ENCODE assay signal across 15 mouse cellular contexts in the genomic region with DNA sequence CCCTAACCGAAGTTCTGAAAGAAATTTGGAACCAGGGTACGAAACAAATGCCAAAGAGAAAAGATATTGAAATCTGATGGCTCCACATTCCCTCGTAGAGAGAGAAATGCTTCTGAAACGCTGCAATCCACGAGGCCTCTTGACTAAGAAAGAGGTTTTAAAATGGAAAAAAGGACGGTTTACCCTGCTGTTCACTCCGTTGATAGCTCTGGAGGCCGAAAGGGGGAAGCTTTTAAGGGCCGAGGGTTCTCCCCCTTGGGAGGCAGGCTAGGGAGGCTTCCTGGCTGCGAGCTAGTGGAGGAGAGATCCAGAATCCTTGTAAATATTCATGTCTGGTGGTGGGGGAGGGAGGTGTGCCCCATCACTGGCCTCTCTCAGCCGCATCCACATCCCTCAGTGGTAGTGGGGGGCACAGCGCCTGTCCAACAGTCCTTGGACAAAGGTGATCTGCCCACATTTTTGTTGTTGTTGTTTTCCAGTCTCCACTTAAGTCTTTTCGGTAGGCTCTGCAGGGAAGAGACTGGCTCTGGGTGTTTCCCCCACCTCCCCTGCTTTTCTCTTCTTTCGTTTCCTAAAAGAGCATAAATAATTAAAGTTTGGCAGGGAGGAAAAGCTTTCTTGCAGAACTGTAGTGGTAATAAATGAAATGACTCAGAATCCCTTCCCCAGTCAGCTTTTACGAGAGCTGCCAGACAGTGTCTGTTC. TPM values are rescaled to one million over a fixed set of nuclear protein-coding genes. Genes with fewer than 3 reads are reported as not detected.
DNase-seq lines count a peak whose midpoint lies in the region; ATAC-seq lines count a peak whose summit lies in the region.
"Had no signal": no experiment of that assay in that cellular context is flagged by ENCODE, and none has a peak within 500 bp of the region (broad histone marks: within the 10 kb centered on the region; RNA-seq: fewer than 3 reads in every experiment).

A gene (plus strand): TSS at position 667 of the 705 bp plus-strand sequence.

- peaks cover 100% of the 10 kb centered on the region for H3K27me3 ChIP-seq in heart, embryonic 15.5 days
- peaks cover 100% of the 10 kb centered on the region for H3K27me3 ChIP-seq in midbrain, embryonic 10.5 days (ENCODE audit: low read depth, poor library complexity, severe bottlenecking)
- H3K27me3 ChIP-seq in midbrain, embryonic 14.5 days (ENCODE audit: control insufficient read depth, insufficient read depth, low read length) = peaks cover 99% of the 10 kb centered on the region
- H3K27me3 ChIP-seq in limb, embryonic 10.5 days (ENCODE audit: low read depth, poor library complexity, severe bottlenecking) = peaks cover 99% of the 10 kb centered on the region

- H3K27ac ChIP-seq in heart, embryonic 15.5 days = no peak within 1 kb of the TSS
- no peak within 1 kb of the TSS for H3K27ac ChIP-seq in midbrain, embryonic 10.5 days (replicated peaks)
- no peak within 1 kb of the TSS for H3K27ac ChIP-seq in midbrain, embryonic 14.5 days (replicated peaks; ENCODE audit: low read depth, low read length)
- H3K27ac ChIP-seq in limb, embryonic 10.5 days = peak within 1 kb of the TSS; percentile 99

- 2% methylated on average over 15 of the region's 15 CpGs for WGBS in heart, embryonic 15.5 days
- WGBS in midbrain, embryonic 10.5 days = 2% methylated on average over 15 of the region's 15 CpGs
- WGBS in midbrain, embryonic 14.5 days = 2% methylated on average over 15 of the region's 15 CpGs
- WGBS in limb, embryonic 10.5 days = 2% methylated on average over 15 of the region's 15 CpGs

- H3K9ac ChIP-seq in heart, embryonic 15.5 days = no peak within 1 kb of the TSS
- no peak within 1 kb of the TSS for H3K9ac ChIP-seq in midbrain, embryonic 14.5 days (replicated peaks; ENCODE audit: low read length)

- no peaks in the 10 kb centered on the region for H3K36me3 ChIP-seq in heart, embryonic 15.5 days
- H3K36me3 ChIP-seq in midbrain, embryonic 10.5 days = no peaks in the 10 kb centered on the region
- H3K36me3 ChIP-seq in midbrain, embryonic 14.5 days (ENCODE audit: control insufficient read depth, insufficient read depth, low read length) = no peaks in the 10 kb centered on the region
- H3K36me3 ChIP-seq in limb, embryonic 10.5 days = peaks cover 4% of the 10 kb centered on the region; the same call in 1 of the 2 replicates

- H3K4me3 ChIP-seq in heart, embryonic 15.5 days = peak within 1 kb of the TSS; percentile 11
- H3K4me3 ChIP-seq in midbrain, embryonic 10.5 days = no peak within 1 kb of the TSS
- H3K4me3 ChIP-seq in midbrain, embryonic 14.5 days (replicated peaks; ENCODE audit: low read depth, low read length) = no peak within 1 kb of the TSS
- peak within 1 kb of the TSS; percentile 80 for H3K4me3 ChIP-seq in limb, embryonic 10.5 days

- no peak for DNase-seq in heart, postnatal 36 days
- DNase-seq in midbrain, embryonic 10.5 days (ENCODE audit: low spot score) = peak; percentile 50
- DNase-seq in midbrain, embryonic 14.5 days = no peak
- DNase-seq in limb, embryonic 10.5 days (ENCODE audit: low spot score) = peak; percentile 62
- DNase-seq in cerebellum, postnatal 25 days = no peak
- DNase-seq in left cerebral cortex, postnatal 36 days (ENCODE audit: low spot score in 2 of 2) = no peak
- DNase-seq in MN1 (ENCODE audit: low spot score) = no peak
- DNase-seq: adrenal gland, postnatal 25 days; lung, postnatal 10 days; spleen, adult 18-20 months had no signal

- intact Hi-C loops in heart, postnatal 36 days (cut with DNase I) = no loop called here
- intact Hi-C loops in left cerebral cortex, postnatal 36 days (cut with DNase I) = no loop called here

- peaks cover 25% of the 10 kb centered on the region for H3K4me1 ChIP-seq in heart, embryonic 15.5 days (replicated peaks)
- H3K4me1 ChIP-seq in midbrain, embryonic 10.5 days = peaks cover 15% of the 10 kb centered on the region
- 0 out of 2 replicates have a peak, but pooled peaks cover 4% of the 10 kb centered on the region for H3K4me1 ChIP-seq in midbrain, embryonic 14.5 days (ENCODE audit: control insufficient read depth, insufficient read depth, low read length)
- peaks cover 98% of the 10 kb centered on the region for H3K4me1 ChIP-seq in limb, embryonic 10.5 days

- no peak for ATAC-seq in heart, embryonic 15.5 days (replicated peaks; ENCODE audit: insufficient number of reproducible peaks, insufficient read depth, low FRiP score, low read depth)
- no peak for ATAC-seq in midbrain, embryonic 14.5 days (ENCODE audit: low FRiP score, low TSS enrichment)
- ATAC-seq: midbrain, embryonic 16.5 days had no signal

- H3K4me2 ChIP-seq in heart, embryonic 15.5 days = peak within 1 kb of the TSS; percentile 1; the same call in 1 of the 2 replicates
- H3K4me2 ChIP-seq in midbrain, embryonic 14.5 days (ENCODE audit: low read length) = no peak within 1 kb of the TSS

- H3K9me3 ChIP-seq in heart, embryonic 15.5 days (replicated peaks) = no peaks in the 10 kb centered on the region
- no peaks in the 10 kb centered on the region for H3K9me3 ChIP-seq in midbrain, embryonic 10.5 days (replicated peaks)
- H3K9me3 ChIP-seq in midbrain, embryonic 14.5 days (ENCODE audit: control insufficient read depth, low read length) = no peaks in the 10 kb centered on the region
- H3K9me3 ChIP-seq in limb, embryonic 10.5 days (replicated peaks) = no peaks in the 10 kb centered on the region

RNA-seq across cellular contexts. Expression of the gene that starts here (rescaled TPM):
- not detected in 2 replicates for polyA plus RNA-seq in heart, embryonic 15.5 days (2015; fragmentation: Nextera tagmentation; extraction: Ambion mirVana)
- not detected for total RNA-seq in heart, postnatal 36 days (2021)
- not detected in 2 replicates for polyA plus RNA-seq in midbrain, embryonic 10.5 days (2016; fragmentation: Nextera tagmentation; extraction: Ambion mirVana)
- not detected in 2 replicates for polyA plus RNA-seq in midbrain, embryonic 14.5 days (2014; fragmentation: Nextera tagmentation; extraction: Ambion mirVana)
- polyA plus RNA-seq in limb, embryonic 10.5 days (2016; fragmentation: Nextera tagmentation; extraction: Ambion mirVana) = 31.0 and 34.6 TPM in 2 replicates
- total RNA-seq in left cerebral cortex, postnatal 36 days (2021) = not detected
- total RNA-seq: adrenal gland, postnatal 25 days; left cerebral cortex, postnatal 10 days had no signal
- polyA plus RNA-seq: heart, embryonic 14.5 days; midbrain, embryonic 16.5 days; testis, adult 2 months had no signal

Comparison
In these comparisons a context has a peak if more than half of its experiments do, and no peak if none do; other contexts are left out.
1. RNA of the gene that starts here (polyA plus RNA-seq): 31.0 to 34.6 TPM in limb, embryonic 10.5 days; not detected in heart, embryonic 15.5 days, not detected in midbrain, embryonic 10.5 days and not detected in midbrain, embryonic 14.5 days; every median in the first group is over 10 times any median in the second.
2. Peak in DNase-seq in midbrain, embryonic 10.5 days; RNA of the gene not detected or under 1 TPM.
3. H3K4me3 ChIP-seq: peak in heart, embryonic 15.5 days (single experiment) and limb, embryonic 10.5 days (single experiment); none in midbrain, embryonic 10.5 days (single experiment) and midbrain, embryonic 14.5 days (single experiment).